Mouse (Mus musculus): ENCODE measurements around the gene Znhit1.
A peak's percentile ranks its signal among the peaks of the same experiment; 100 is the strongest.

Znhit1 gene

GRCm38 (mm10) chr5:136987934-136988271, at the start of gene Znhit1:
Gene Znhit1 (minus strand): TSS chr5:136988021.
- DNase-seq, result no peak

GRCm38 (mm10) chr5:137036211-137036610, 48.4 kb upstream of the Znhit1 start:
- DNase-seq, result peak; percentile 44

GRCm38 (mm10) chr5:137032641-137033074, 44.8 kb upstream of the Znhit1 start:
- peak; percentile 87 for DNase-seq

- DNase-seq, result peak; percentile 70
Observed at GRCm38 (mm10) chr5:137032033-137032421, 44.2 kb upstream of the Znhit1 start.

- DNase-seq, result peak; percentile 40
Observed at GRCm38 (mm10) chr5:137031076-137032032, 43.5 kb upstream of the Znhit1 start.

GRCm38 (mm10) chr5:137030416-137030810, 42.6 kb upstream of the Znhit1 start:
- DNase-seq, result peak; percentile 52

GRCm38 (mm10) chr5:137029643-137030415, 42.0 kb upstream of the Znhit1 start:
- peak; percentile 95 for DNase-seq

- no peak for DNase-seq
Observed at GRCm38 (mm10) chr5:137029273-137029585, 41.4 kb upstream of the Znhit1 start.

- DNase-seq, result no peak
Observed at GRCm38 (mm10) chr5:137028561-137029272, 40.9 kb upstream of the Znhit1 start.

- no peak for DNase-seq
Observed at GRCm38 (mm10) chr5:137026092-137026491, 38.3 kb upstream of the Znhit1 start, which contains the start of gene Vgf. Gene Vgf (plus strand): TSS chr5:137026392.

GRCm38 (mm10) chr5:137025132-137025531, 37.3 kb upstream of the Znhit1 start:
- DNase-seq, result peak; percentile 84

- no peak for DNase-seq
Observed at GRCm38 (mm10) chr5:137024318-137024717, 36.5 kb upstream of the Znhit1 start.

- no peak for DNase-seq
Observed at GRCm38 (mm10) chr5:137015913-137016312, 28.1 kb upstream of the Znhit1 start.

- no peak for DNase-seq
Observed at GRCm38 (mm10) chr5:137012401-137012950, 24.7 kb upstream of the Znhit1 start.

GRCm38 (mm10) chr5:137009988-137010387, 22.2 kb upstream of the Znhit1 start:
- DNase-seq, result peak; percentile 40

- no peak for DNase-seq
Observed at GRCm38 (mm10) chr5:137007276-137007675, 19.5 kb upstream of the Znhit1 start.

- no peak for DNase-seq
Observed at GRCm38 (mm10) chr5:137000612-137001011, 12.8 kb upstream of the Znhit1 start.

GRCm38 (mm10) chr5:136999449-136999848, 11.6 kb upstream of the Znhit1 start:
- no peak for DNase-seq

GRCm38 (mm10) chr5:136989801-136990200, 2.0 kb upstream of the Znhit1 start:
- DNase-seq, result no peak

GRCm38 (mm10) chr5:136988420-136988819, 599 bp upstream of the Znhit1 start:
- peak; percentile 40 for DNase-seq

GRCm38 (mm10) chr5:136987138-136987933, 485 bp downstream of the Znhit1 start:
- peak; percentile 83 for DNase-seq

- peak; percentile 94 for DNase-seq
Observed at GRCm38 (mm10) chr5:136986695-136987137, 1.1 kb downstream of the Znhit1 start, which contains the start of gene Plod3. Gene Plod3 (plus strand): TSS chr5:136987019.
